Mouse (Mus musculus) brain, embryonic 14.5 days (tissue): Measurements from ENCODE around the gene Tmem44. TPM values are rescaled to one million over a fixed set of nuclear protein-coding genes. Genes with fewer than 3 reads are reported as not detected.

Experiments
- DNase-seq: peaks from one replicate; pipeline ENCODE4 v3.0.0-alpha.2; 2011; ENCODE audit warnings: low read depth
- CTCF ChIP-seq: fragments of 200-500 bp; IDR thresholded peaks from 2 replicates; pipeline ENCODE4 v1.5.1; 2012; ENCODE audit warnings: inconsistent platforms, mild to moderate bottlenecking, moderate library complexity, borderline replicate concordance; ENCODE audit not compliant: insufficient read depth, insufficient read length; ENCODE audit errors: extremely low read depth
- POLR2A ChIP-seq: fragments of 200-500 bp; IDR thresholded peaks from 2 replicates; pipeline ENCODE4 v1.6.1; 2012; ENCODE audit warnings: mild to moderate bottlenecking, inconsistent platforms, borderline replicate concordance; ENCODE audit not compliant: poor library complexity, insufficient read depth, insufficient read length, severe bottlenecking; ENCODE audit errors: extremely low read depth
- polyA plus RNA-seq: library from polyadenylated mRNA; depleted of rRNA; stranded (reverse); fragments of >200 nt; gene quantifications from 2 replicates; pipeline ENCODE4 v1.2.3, GENCODE M21; 2012; rRNA removed

Tmem44 gene
- 124 and 134 TPM in 2 replicates for polyA plus RNA-seq

GRCm38 (mm10) chr16:30550748-30551192 lies at the start of gene Tmem44:
Gene Tmem44 (minus strand): TSS chr16:30550842.
- TF ChIP-seq POLR2A, result no peak
- no peak for TF ChIP-seq CTCF
- peak; percentile 82 for DNase-seq

- peak; percentile 32; the same call in 1 of the 2 replicates for TF ChIP-seq CTCF
- TF ChIP-seq POLR2A, result no peak
- peak; percentile 92 for DNase-seq
These were observed 49.0 kb upstream of the Tmem44 start, which contains the start of gene Fam43a for GRCm38 (mm10) chr16:30599491-30600268. Gene Fam43a (plus strand): TSS chr16:30599723.

GRCm38 (mm10) chr16:30596959-30597681 lies 46.5 kb upstream of the Tmem44 start:
- no peak for TF ChIP-seq POLR2A
- TF ChIP-seq CTCF, result peak; percentile 96
- DNase-seq, result peak; percentile 93

GRCm38 (mm10) chr16:30595835-30596557 lies 45.4 kb upstream of the Tmem44 start:
- peak; percentile 89 for DNase-seq
- TF ChIP-seq POLR2A, result no peak
- no peak for TF ChIP-seq CTCF

- DNase-seq, result no peak
- TF ChIP-seq CTCF (no peak), POLR2A (no peak)
These were observed 44.7 kb upstream of the Tmem44 start for GRCm38 (mm10) chr16:30595356-30595755.

- no peak for DNase-seq
- no peak for TF ChIP-seq POLR2A
- no peak for TF ChIP-seq CTCF
These were observed 41.3 kb upstream of the Tmem44 start for GRCm38 (mm10) chr16:30591990-30592389.

GRCm38 (mm10) chr16:30590264-30591209 lies 39.9 kb upstream of the Tmem44 start:
- DNase-seq, result no peak
- no peak for TF ChIP-seq CTCF
- no peak for TF ChIP-seq POLR2A

- DNase-seq, result peak; percentile 98
- TF ChIP-seq POLR2A (peak; percentile 45; the same call in 1 of the 2 replicates), CTCF (peak; percentile 24; the same call in 1 of the 2 replicates)
These were observed 37.1 kb upstream of the Tmem44 start, which contains the start of gene Lsg1 for GRCm38 (mm10) chr16:30587494-30588327. Gene Lsg1 (minus strand): TSS chr16:30587592.

GRCm38 (mm10) chr16:30586935-30587493 lies 36.4 kb upstream of the Tmem44 start:
- TF ChIP-seq POLR2A (no peak), CTCF (no peak)
- DNase-seq, result no peak
